Mouse (Mus musculus): ENCODE measurements around the gene Gm8237. TPM values are rescaled to one million over a fixed set of nuclear protein-coding genes. Genes with fewer than 3 reads are reported as not detected.
"Not testable (repeated sequence)": the region's sequence is repeated elsewhere in the genome, so short reads cannot be mapped to it uniquely, and the experiment has no call there.

Gene Gm8237
- total RNA-seq (2021): 1 to 10 TPM; 1.0 to 1.1 TPM

DNA sequence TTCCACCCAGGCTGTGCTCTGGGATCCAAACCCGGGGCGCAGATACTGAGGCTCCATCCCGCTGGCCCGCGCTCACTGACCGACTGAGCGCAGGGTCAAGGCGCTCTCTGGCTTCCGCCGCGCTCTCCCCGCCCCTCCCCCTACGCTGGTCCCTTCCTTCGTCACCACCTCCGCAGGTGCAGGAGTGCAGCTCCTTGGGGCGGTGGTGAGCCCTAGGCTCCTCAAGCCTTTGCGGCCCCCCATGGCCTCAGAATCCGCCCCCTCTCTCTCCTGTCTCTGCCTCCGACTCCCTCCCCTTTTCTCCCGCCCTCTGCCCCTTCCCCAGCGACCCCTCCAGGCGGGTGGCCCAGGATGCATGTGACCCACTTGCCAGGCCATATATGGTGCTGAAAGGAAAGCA, at the start of gene Gm8237:
Gm8237 (minus strand) TSS at position 142 of the 400 bp plus-strand sequence.
- DNase-seq: not testable (repeated sequence)

DNA sequence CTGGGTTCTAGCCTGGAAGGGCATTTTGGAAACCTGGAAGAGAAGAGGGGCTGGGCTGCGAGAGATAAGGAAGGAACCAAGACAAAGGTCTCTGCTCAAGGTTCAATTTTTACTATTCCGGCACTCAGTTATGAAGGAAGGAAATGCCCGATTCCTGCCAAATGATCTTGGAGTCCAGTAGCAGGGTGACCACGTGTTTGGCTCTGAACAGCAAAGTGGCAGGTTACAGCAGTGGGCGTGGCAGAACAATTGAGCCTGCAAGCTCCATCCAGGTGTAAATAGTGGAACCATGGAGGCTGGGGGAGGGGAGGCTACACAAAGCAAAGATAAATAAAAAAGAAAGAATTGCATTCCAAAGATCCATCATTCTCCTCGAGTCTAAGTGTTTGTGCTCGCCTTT, 43.1 kb upstream of the Gm8237 start:
- not testable (repeated sequence) for DNase-seq

DNA sequence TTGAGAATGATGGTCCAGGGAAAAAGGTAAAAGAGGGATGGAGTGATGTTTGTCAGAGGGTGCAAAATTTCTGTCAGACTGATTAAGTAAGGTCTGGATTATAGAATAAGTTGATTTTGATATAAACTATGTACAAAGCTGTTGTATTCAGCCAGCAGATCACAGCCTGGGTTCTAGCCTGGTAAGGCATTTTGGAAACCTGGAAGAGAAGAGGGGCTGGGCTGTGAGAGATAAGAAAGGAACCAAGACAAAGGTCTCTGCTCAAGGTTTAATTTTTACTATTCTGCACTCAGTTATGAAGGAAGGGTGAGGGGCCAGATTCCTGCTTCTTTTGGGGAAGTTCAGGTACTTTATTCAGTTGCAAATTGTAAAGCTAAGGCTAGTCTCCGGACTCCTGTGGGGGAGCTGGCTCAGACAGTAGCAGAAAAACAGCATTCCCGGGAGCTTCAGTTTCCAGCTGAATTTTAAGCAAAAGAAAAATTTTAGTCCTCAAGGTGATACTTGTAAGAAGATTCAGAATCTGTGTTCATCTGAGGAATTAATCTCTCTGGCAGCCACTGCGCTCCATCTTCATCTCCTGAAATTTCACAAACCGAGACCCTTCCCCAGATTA, 38.3 kb upstream of the Gm8237 start:
- not testable (repeated sequence) for DNase-seq

DNA sequence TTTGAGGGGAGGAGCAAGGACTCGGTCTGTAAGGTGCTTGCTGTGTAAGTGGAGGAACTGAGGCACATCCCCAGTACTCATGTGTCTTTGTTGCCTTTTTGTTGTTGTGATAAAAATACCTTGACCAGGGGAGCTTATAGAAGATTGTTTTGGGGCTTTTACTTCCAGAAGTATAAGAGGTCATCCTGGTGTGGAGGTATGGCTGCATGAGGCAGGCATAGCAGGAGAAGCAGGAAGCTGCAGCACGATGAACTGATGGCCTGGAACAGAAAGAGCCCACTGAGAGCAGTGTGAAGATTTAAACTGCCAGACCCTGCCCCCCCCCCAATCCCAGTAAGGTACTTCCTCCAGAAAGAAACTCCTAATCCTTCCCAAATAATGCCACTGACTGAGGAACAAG, 33.5 kb upstream of the Gm8237 start:
- not testable (repeated sequence) for DNase-seq

DNA sequence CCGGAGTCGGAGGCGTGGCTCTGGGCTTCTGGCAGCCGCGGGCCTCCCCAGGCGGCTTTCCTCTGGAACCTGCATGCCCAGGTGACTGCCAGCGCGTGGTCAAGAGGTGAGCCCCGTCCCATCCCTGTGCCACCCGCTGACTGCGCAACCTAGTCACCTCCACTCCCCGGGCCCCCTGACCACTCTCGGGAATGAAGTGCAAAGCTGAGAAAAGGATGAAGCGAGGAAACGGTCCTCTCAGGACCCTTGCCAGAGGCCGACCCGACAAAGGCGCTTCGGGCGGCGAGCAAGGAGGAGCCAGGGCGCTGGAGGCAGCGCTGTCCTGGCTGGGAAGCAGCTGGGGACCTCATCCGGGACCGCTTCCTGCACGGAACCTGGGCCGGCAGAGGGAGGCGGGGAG, 391 bp downstream of the Gm8237 start:
- not testable (repeated sequence) for DNase-seq

DNA sequence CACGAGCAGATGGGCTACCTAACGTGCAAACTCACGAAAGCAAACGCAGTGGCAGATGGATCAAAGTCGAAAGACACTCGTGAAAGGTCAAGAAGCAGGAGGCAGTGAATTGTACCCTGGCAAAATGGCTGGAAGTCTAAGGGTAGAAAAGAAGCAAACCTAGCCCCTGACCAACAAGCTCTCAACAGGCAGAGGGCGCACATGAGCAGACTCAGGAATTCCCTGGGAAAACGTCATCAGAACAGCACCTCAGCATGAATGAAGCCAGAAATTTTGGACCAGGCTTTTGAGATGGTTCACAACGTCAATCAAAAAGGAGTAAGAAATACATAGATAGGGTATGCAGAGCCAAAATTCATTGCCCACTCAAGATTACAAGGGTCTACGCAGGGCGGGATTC, 1.0 kb downstream of the Gm8237 start:
- peak in 1 of 2 experiments; percentile 18 for DNase-seq

DNA sequence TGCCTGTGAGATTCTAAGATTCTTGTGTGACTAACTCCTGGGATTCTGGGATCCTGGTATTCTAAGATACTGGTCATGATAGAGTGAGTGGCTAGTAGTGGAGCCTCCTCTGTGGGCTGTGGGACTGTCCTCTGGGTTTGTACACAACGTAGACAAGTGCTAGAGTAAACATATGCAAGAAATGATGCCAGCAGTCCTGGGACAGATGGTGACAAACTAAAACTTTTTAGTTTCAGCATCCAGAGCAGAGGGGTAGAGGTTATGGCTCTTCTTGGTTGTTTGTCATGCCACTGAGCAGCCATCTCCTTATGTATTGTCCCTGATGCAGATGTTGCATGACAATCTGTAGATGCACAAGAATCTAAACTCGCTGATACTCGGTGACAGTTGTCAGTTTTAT, 24.3 kb downstream of the Gm8237 start:
- not testable (repeated sequence) for DNase-seq

DNA sequence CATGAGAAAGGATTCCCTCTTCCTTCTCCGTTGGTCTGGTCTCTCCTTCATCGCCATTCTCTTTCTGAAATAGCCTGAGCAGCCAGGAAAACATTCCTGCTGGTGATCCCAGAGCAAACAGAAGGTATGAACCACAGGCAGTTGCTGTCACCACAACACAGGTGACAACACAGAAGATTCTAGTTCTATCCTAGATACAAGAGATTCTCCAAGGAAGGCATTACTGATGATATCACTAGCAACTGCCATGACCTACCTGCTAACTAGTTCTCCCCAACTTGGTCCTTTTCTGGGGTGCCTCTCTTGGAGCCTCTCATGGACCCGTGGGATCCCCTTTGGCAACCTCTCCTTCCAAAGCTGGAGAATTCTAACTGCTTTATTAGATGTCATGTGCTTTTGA, 50.0 kb downstream of the Gm8237 start, which contains the start of gene Gm3424:
Gm3424 (minus strand) TSS at position 101 of the 400 bp plus-strand sequence.
- not testable (repeated sequence) for DNase-seq

DNA sequence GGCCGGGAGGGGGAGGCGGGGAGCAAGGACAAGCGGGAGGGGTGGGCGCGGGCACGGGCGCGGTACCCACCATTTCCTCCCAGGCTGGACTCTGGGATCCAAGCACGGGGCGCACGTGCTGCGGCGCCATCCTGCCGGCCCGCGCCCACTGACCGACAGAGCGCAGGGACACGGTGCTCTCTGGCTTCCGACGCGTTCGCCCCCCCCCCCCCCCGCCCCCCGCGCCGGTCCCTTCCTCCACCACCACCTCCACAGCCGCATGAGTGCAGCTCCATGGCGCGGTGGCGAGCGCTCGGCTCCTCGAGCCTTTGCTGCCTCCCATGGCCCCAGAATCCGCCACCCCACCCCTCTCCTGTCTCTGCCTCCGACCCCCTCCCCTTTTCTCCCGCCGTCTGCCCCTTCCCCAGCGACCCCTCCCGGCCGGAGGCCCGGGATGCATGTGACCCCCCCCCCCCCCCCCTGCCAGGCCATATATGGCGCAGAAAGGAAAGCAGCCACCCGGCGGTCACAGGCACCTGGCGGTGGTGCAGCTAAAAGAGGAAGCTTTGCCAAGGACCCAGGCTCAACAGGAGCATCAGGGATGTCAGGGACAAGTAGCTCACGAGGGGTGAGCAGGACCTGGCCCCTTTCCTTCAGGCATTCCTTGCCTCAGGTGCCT, 67.4 kb downstream of the Gm8237 start:
- DNase-seq: not testable (repeated sequence)

Other genes with a start within 250 kb of the Gm8237 start
- not detected for gene Gm8265, start 247.4 kb downstream of the Gm8237 start, total RNA-seq (2021)
- gene Gm9603, start 192.9 kb downstream of the Gm8237 start, total RNA-seq (2021): not detected
- gene Gm3373, start 138.8 kb downstream of the Gm8237 start, total RNA-seq (2021): 1 to 10 TPM in 1 of 2 experiments, under 1 TPM in 1; 0.56 to 1.1 TPM
- 1 to 10 TPM; 3.3 to 3.8 TPM for gene Gm3383, start 72.4 kb downstream of the Gm8237 start, total RNA-seq (2021)
- gene Gm3424, start 50.1 kb downstream of the Gm8237 start, total RNA-seq (2021): not detected
- 1 to 10 TPM; 1.0 to 1.5 TPM for gene Gm3248, start 81.4 kb upstream of the Gm8237 start, total RNA-seq (2021)
- gene Gm3453, start 98.8 kb upstream of the Gm8237 start, total RNA-seq (2021): not detected
- gene Gm6337, start 177.9 kb upstream of the Gm8237 start, total RNA-seq (2021): not detected
- gene Gm8206, start 213.6 kb upstream of the Gm8237 start, total RNA-seq (2021): under 1 TPM in 1 of 2 experiments, not detected in 1; 0.71 TPM
- 1 to 10 TPM; 1.3 to 1.4 TPM for gene Gm3468, start 228.3 kb upstream of the Gm8237 start, total RNA-seq (2021)
- gene Gm3476, start 245.4 kb upstream of the Gm8237 start, total RNA-seq (2021): not detected